Mouse (Mus musculus): ENCODE results near the gene Klk5.

DNA sequence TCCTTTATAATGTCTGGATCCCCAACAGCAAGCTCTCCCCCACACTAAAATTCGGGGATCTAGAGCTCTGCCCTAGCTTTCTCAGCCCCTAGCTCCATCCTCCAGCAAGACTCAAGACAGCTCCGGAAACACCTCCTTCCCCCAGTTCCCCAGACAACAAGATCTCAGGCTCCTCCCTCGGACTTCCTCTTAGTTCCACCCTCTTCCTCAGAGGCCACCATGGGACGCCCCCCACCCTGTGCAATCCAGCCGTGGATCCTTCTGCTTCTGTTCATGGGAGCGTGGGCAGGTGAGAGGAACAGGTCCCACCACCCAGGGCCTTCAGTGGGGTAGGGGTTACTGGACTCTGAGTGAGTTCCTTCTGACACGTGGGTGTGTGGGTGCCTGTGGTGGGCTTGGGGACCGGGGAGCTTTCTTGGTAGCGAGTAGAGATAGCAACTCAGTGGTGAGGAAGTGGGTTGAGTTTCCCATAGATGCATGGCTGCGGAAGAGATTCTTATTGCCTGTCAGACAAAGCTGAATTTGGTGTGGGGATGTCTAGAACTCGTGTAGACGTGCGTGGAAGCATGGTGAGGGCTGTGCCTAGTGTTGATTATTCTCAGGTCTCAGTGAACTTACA lies 43.8 kb upstream of the Klk5 start:
- TF ChIP-seq CTCF (IDR thresholded peaks at IDR 0.05; ENCODE audit: extremely low read depth, insufficient read depth, insufficient read length, insufficient replicate concordance) (no peak), POLR2A (IDR thresholded peaks at IDR 0.05; ENCODE audit: low read depth, low read length) (no peak)

All from spleen, adult 2 months (tissue).